Mouse (Mus musculus) intestine, postnatal 0 days (tissue): ENCODE measurements at regions not wholly inside any gene's neighbourhood (a gene's known extent, or its start where the extent isn't known, plus 50 kb on each side); places are given as distances from the start of the nearest gene placed in this dataset.

ENCODE experiments used
- ATAC-seq: fragments of 200-750 bp; cut with Nextera tagmentation; 2 replicates; pipeline ENCODE4 v1.8.0; 2017; ENCODE audit warnings: mild to moderate bottlenecking, moderate TSS enrichment, moderate library complexity
- H3K27ac ChIP-seq: fragments of 300-500 bp; sonication (generic); 2 replicates; pipeline ENCODE4 v1.5.1; 2014; ENCODE audit warnings: mild to moderate bottlenecking, low read depth, low read length, moderate library complexity
- H3K27me3 ChIP-seq: fragments of 300-500 bp; sonication (generic); replicated peaks from 2 replicates; pipeline ENCODE4 v1.6.1; 2014; ENCODE audit warnings: low read length, mixed read lengths; ENCODE audit not compliant: control insufficient read depth, insufficient read depth
- H3K36me3 ChIP-seq: fragments of 300-500 bp; sonication (generic); 2 replicates; pipeline ENCODE4 v1.6.1; 2014; ENCODE audit warnings: mild to moderate bottlenecking, moderate library complexity; ENCODE audit not compliant: control insufficient read depth, insufficient read depth
- H3K4me1 ChIP-seq: fragments of 300-500 bp; sonication (generic); replicated peaks from 2 replicates; pipeline ENCODE4 v1.6.1; 2014; ENCODE audit warnings: antibody characterized with exemption, low read length, mixed read lengths; ENCODE audit not compliant: control insufficient read depth, insufficient read depth
- H3K4me2 ChIP-seq: fragments of 300-500 bp; sonication (generic); replicated peaks from 2 replicates; pipeline ENCODE4 v1.6.1; 2014; ENCODE audit warnings: low read depth, mild to moderate bottlenecking, moderate library complexity
- H3K4me3 ChIP-seq: fragments of 300-500 bp; sonication (generic); 2 replicates; pipeline ENCODE4 v1.5.1; 2014; ENCODE audit warnings: low read depth, low read length
- H3K9ac ChIP-seq: fragments of 300-500 bp; sonication (generic); 2 replicates; pipeline ENCODE4 v1.6.1; 2014; ENCODE audit warnings: mild to moderate bottlenecking, low read depth, low read length
- H3K9me3 ChIP-seq: fragments of 300-500 bp; sonication (generic); 2 replicates; pipeline ENCODE4 v1.6.1; 2016; ENCODE audit warnings: mixed run types; ENCODE audit not compliant: control insufficient read depth
- CTCF ChIP-seq: sonication (generic); IDR thresholded peaks from 2 replicates; pipeline ENCODE4 v1.5.1; 2016; ENCODE audit warnings: low read depth, mild to moderate bottlenecking, control low read depth, antibody characterized with exemption, moderate library complexity
- WGBS: fragments of 180-500 bp; shearing (Covaris S2); extraction: QIAGEN DNeasy Blood & Tissue Kit; methylation state at CpG from one replicate; pipeline ENCODE4 v1.1.7; 2014; 5-methylcytosine and 5-hydroxymethylcytosine counted together

DNA sequence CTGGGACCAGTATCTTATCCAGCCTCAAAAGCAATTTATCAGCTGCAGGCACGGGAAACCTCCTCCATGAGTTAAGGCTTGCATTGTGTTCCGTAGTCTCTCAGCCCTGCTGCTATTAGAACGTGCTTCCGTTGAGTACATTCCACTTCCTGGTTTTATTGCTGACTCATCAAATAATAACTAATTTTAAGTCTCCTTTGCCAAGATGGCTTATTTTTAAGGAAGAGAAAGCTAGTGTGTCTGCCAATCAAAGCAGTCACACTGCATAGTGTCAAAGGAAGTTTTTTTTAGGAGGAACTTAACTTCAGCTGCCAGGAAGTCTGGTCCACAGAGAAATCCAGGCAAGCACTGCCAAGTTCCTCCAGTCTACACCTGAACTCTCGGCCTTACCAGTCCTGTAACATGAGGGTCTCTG is 269.2 kb upstream of the Clec14a start:
- Histone ChIP-seq H3K36me3 (no peaks in the 10 kb centered on the region), H3K4me2 (no peak overlapping the region), H3K9me3 (no peaks in the 10 kb centered on the region), H3K4me3 (no peak overlapping the region), H3K4me1 (no peaks in the 10 kb centered on the region), H3K27ac (no peak overlapping the region), H3K9ac (no peak overlapping the region), H3K27me3 (no peaks in the 10 kb centered on the region)
- 33% methylated on average over 5 of the region's 5 CpGs for WGBS
- TF ChIP-seq CTCF: no peak
- ATAC-seq: no peak

DNA sequence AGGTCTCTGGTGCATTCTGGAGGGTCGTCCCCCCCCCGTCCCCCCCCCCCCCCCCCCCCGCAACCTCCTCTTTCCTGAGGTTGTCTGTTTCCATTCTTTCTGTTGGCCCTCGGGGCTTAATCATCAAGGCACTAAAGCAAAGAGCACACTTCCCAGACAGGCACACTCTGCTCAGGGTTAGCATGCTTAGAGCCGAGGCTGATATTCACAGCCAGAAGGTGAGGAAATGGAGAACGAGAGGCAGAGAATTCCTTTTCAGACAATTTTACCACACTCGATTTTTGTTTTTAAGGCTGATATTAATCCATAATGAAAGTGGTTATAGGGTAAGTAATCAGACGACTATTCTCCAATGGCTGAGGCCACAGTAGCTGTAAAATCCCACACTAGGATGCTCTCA is 268.7 kb upstream of the Clec14a start:
- H3K36me3 ChIP-seq: no peaks in the 10 kb centered on the region
- H3K27ac ChIP-seq: no peak overlapping the region
- H3K4me3 ChIP-seq: no peak overlapping the region
- WGBS: 63% methylated on average over 7 of the region's 8 CpGs
- no peaks in the 10 kb centered on the region for H3K27me3 ChIP-seq
- no peak overlapping the region for H3K4me2 ChIP-seq
- H3K4me1 ChIP-seq: no peaks in the 10 kb centered on the region
- H3K9ac ChIP-seq: no peak overlapping the region
- no peak for ATAC-seq
- no peak for TF ChIP-seq CTCF
- no peaks in the 10 kb centered on the region for H3K9me3 ChIP-seq

DNA sequence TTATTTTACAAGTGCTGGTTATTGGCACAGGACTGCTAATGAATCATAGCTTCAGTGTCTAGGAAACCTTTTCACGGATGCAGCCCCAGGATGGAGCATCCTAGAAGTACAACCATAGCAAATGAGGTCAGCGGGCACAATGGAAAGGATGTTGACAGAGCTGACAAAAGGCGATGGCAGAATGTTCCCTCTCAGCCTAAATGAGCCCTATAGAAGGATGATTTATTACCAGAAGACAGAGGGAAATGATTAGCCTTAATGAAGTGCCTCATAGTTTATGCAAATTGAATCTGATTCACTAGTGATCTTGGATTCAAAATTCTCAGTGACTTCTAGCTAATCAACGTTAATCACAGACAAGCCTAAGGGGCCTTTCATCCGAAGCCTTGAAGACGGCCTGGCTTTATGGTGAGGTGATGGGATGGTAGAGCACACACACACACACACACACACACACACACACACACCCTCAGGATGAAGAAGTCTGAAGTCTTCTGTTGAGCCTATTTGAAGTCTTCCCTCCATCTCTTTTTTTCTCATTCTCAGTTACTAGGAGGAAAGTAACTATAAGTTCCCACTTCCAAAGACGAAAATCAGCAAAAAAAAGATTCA is 267.4 kb upstream of the Clec14a start:
- Histone ChIP-seq H3K36me3 (no peaks in the 10 kb centered on the region), H3K4me3 (no peak overlapping the region), H3K9ac (no peak overlapping the region), H3K27ac (no peak overlapping the region), H3K4me2 (no peak overlapping the region), H3K4me1 (no peaks in the 10 kb centered on the region), H3K27me3 (no peaks in the 10 kb centered on the region), H3K9me3 (no peaks in the 10 kb centered on the region)
- no peak for TF ChIP-seq CTCF
- no peak for ATAC-seq
- WGBS: 75% methylated on average over 7 of the region's 7 CpGs

DNA sequence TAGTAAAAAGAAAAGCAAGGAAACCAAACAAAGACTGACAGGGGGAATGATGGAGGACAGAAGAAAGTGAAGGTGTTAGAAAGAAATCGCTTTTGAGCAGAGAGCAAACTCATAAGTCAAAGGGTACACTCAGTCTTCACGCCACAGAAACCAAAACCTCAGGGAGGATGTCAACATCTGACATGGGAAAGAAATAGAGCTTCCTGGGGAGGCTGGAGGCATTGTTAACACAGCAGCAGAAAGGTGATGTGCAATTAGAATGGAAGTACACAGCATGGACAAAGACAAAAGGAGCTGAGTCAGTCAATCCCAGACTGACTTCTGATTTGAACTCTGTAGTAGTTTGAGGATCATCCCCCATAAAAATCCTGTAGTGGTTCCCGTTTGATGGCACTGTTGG is 261.2 kb upstream of the Clec14a start:
- Histone ChIP-seq H3K9ac (no peak overlapping the region), H3K27me3 (no peaks in the 10 kb centered on the region), H3K27ac (no peak overlapping the region), H3K36me3 (no peaks in the 10 kb centered on the region), H3K4me2 (no peak overlapping the region), H3K4me1 (no peaks in the 10 kb centered on the region), H3K9me3 (no peaks in the 10 kb centered on the region), H3K4me3 (no peak overlapping the region)
- no peak for TF ChIP-seq CTCF
- 22% methylated on average over 3 of the region's 3 CpGs for WGBS
- ATAC-seq: no peak

DNA sequence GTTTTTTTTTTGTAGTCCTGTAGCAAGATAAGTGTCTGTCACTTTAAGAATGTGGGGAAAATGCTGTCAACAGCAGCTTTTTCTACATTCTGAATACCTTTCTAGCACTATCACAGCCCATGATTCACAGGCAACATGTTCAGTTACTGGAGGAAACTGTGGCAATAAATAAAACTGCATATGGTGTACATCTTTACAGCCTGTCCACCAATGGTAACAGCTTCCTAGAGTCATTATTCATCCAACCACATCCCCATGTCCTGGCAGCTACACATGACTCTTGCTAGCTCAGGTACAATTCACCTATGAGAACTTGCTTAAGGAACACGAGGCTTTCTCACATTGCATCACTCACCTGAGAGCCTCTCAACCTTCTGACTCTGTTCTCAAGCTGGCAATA is 247.7 kb upstream of the Clec14a start:
- Histone ChIP-seq H3K4me2 (no peak overlapping the region), H3K4me1 (no peaks in the 10 kb centered on the region), H3K27ac (no peak overlapping the region), H3K27me3 (no peaks in the 10 kb centered on the region), H3K36me3 (no peaks in the 10 kb centered on the region), H3K9ac (no peak overlapping the region), H3K9me3 (no peaks in the 10 kb centered on the region), H3K4me3 (no peak overlapping the region)
- WGBS: 52% methylated on average over 1 of the region's 1 CpGs
- ATAC-seq: no peak
- TF ChIP-seq CTCF: no peak

DNA sequence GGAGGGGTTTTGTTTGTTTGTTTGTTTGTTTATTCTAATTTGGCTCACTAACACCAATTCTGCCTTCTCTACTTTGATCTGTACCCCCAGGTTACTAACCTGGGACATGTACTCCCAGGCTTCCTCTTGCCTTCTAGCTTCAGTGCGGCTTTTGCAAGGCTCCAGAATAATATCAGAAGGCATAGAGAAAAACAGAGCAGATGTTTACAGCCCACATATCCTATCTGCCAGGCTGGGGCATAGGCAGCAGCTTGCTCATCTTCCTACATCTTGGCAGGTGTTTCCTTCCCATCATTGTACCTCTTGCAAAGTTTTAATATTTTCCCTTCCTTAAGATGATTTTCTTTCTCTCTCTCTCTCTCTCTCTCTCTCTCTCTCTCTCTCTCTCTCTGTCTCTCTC is 244.9 kb upstream of the Clec14a start:
- Histone ChIP-seq H3K9me3 (no peaks in the 10 kb centered on the region), H3K9ac (no peak overlapping the region), H3K36me3 (no peaks in the 10 kb centered on the region), H3K27ac (no peak overlapping the region), H3K4me3 (no peak overlapping the region), H3K27me3 (no peaks in the 10 kb centered on the region), H3K4me2 (no peak overlapping the region), H3K4me1 (no peaks in the 10 kb centered on the region)
- ATAC-seq: no peak
- WGBS: 92% methylated on average over 1 of the region's 1 CpGs
- TF ChIP-seq CTCF: no peak

DNA sequence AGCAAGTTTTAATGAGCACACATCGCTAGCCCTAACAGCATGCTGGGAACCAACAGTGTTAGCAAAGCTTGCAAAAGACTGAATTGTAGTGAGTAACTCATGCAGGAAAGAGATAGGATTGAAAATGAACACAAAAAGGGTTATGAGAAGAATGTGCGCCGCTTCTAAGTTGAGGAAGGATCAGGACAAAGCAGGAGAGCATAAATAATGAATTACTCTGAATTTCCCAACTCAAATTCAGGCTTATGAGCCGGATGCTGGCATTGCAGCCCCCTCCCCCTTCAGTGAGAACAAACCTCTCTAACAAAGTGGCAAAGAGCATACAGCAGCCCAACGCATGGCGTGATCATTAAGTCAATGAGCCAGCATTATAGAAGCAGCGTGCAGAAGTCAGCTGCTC is 243.6 kb upstream of the Clec14a start:
- H3K4me2 ChIP-seq: no peak overlapping the region
- no peaks in the 10 kb centered on the region for H3K27me3 ChIP-seq
- no peak for TF ChIP-seq CTCF
- H3K4me1 ChIP-seq: no peaks in the 10 kb centered on the region
- 84% methylated on average over 7 of the region's 7 CpGs for WGBS
- no peaks in the 10 kb centered on the region for H3K36me3 ChIP-seq
- no peaks in the 10 kb centered on the region for H3K9me3 ChIP-seq
- H3K27ac ChIP-seq: no peak overlapping the region
- no peak for ATAC-seq
- H3K9ac ChIP-seq: no peak overlapping the region
- no peak overlapping the region for H3K4me3 ChIP-seq
